Mouse (Mus musculus) hindbrain, postnatal 0 days (tissue): ENCODE data around the gene Foxp1. TPM values are rescaled to one million over a fixed set of nuclear protein-coding genes. Genes with fewer than 3 reads are reported as not detected.
A peak's percentile ranks its signal among the peaks of the same experiment; 100 is the strongest.

ENCODE experiments used
- ATAC-seq: fragments of 200-750 bp; cut with Nextera tagmentation; 2 replicates; pipeline ENCODE4 v1.8.0; 2017; ENCODE audit warnings: mild to moderate bottlenecking, moderate TSS enrichment, moderate library complexity
- DNase-seq: peaks from one replicate; pipeline ENCODE4 v3.0.0-alpha.2; 2015; ENCODE audit warnings: low spot score
- H3K27ac ChIP-seq: fragments of 300-500 bp; sonication (generic); 2 replicates; pipeline ENCODE4 v1.5.1; 2014; ENCODE audit warnings: mild to moderate bottlenecking
- H3K27me3 ChIP-seq: fragments of 300-500 bp; sonication (generic); 2 replicates; pipeline ENCODE4 v1.6.1; 2014; ENCODE audit warnings: low read length, mixed read lengths; ENCODE audit not compliant: insufficient read depth
- H3K36me3 ChIP-seq: fragments of 300-500 bp; sonication (generic); 2 replicates; pipeline ENCODE4 v1.6.1; 2014; ENCODE audit warnings: low read length, mixed read lengths; ENCODE audit not compliant: insufficient read depth
- H3K4me1 ChIP-seq: fragments of 300-500 bp; sonication (generic); 2 replicates; pipeline ENCODE4 v1.6.1; 2014; ENCODE audit warnings: antibody characterized with exemption, low read length, mixed read lengths; ENCODE audit not compliant: insufficient read depth
- H3K4me2 ChIP-seq: fragments of 300-500 bp; sonication (generic); 2 replicates; pipeline ENCODE4 v1.6.1; 2014; ENCODE audit warnings: low read depth, mild to moderate bottlenecking, low read length, moderate library complexity, mixed read lengths
- H3K4me3 ChIP-seq: fragments of 300-500 bp; sonication (generic); 2 replicates; pipeline ENCODE4 v1.5.1; 2014; ENCODE audit warnings: low read length
- H3K9ac ChIP-seq: fragments of 300-500 bp; sonication (generic); replicated peaks from 2 replicates; pipeline ENCODE4 v1.6.1; 2014; ENCODE audit warnings: mild to moderate bottlenecking, low read length, moderate library complexity, mixed read lengths
- H3K9me3 ChIP-seq: fragments of 300-500 bp; sonication (generic); 2 replicates; pipeline ENCODE4 v1.6.1; 2016; ENCODE audit warnings: low read length, mixed read lengths
- CTCF ChIP-seq: IDR thresholded peaks from 2 replicates; pipeline ENCODE4 v1.5.1; 2016; ENCODE audit warnings: antibody characterized with exemption, control low read depth, low read depth
- WGBS: fragments of 180-500 bp; shearing (Covaris S2); extraction: QIAGEN DNeasy Blood & Tissue Kit; methylation state at CpG from one replicate; pipeline ENCODE4 v1.1.7; 2014; 5-methylcytosine and 5-hydroxymethylcytosine counted together
- polyA plus RNA-seq: library from polyadenylated mRNA; unstranded; fragments of >200 nt; fragmentation: Nextera tagmentation; extraction: Ambion mirVana; gene quantifications from 2 replicates; pipeline ENCODE4 v1.2.1, GENCODE M21; 2015
- total RNA-seq: library from RNA; depleted of rRNA; stranded (reverse); fragments of >200 nt; gene quantifications from 2 replicates; pipeline ENCODE4 v1.2.3, GENCODE M21; 2014

Gene Foxp1
- total and polyA plus RNA-seq, 2 experiments from 2014 or later, result 53.6 to 54.8 TPM

GRCm38 (mm10) chr6:99252816-99253215, 269.7 kb downstream of the Foxp1 start:
- H3K27ac ChIP-seq, result no peak overlapping the region
- H3K4me3 ChIP-seq, result no peak overlapping the region
- H3K27me3 ChIP-seq, result no peaks in the 10 kb centered on the region
- DNase-seq (no peak), ATAC-seq (no peak)
- no peak for TF ChIP-seq CTCF
- no peaks in the 10 kb centered on the region for H3K4me1 ChIP-seq
- H3K4me2 ChIP-seq, result no peak overlapping the region
- no peak overlapping the region for H3K9ac ChIP-seq
- H3K9me3 ChIP-seq, result no peaks in the 10 kb centered on the region
- H3K36me3 ChIP-seq, result no peaks in the 10 kb centered on the region
- WGBS, result 80% methylated on average over 5 of the region's 5 CpGs

DNA sequence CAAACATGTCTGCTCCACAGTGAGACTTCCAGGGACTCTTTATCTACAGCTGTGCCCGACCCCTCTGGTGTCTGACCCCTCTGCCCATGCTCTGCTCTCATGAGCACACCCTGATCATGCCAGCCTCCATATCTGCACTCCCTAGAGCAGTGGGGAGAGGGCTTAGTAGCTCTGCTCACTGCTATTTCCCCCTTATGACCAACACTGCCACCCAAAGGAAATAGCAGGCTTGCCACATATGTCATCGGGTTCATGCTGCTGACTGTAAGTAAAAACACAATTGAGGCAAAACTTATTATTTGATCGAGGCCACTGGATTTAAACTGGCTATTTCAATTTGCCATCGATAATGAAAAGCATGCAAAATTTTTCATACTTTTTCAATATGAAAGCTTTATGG, 270.6 kb downstream of the Foxp1 start:
- Histone ChIP-seq H3K36me3 (no peaks in the 10 kb centered on the region), H3K27ac (no peak overlapping the region), H3K9ac (no peak overlapping the region), H3K4me2 (no peak overlapping the region), H3K27me3 (no peaks in the 10 kb centered on the region), H3K4me1 (no peaks in the 10 kb centered on the region), H3K9me3 (no peaks in the 10 kb centered on the region), H3K4me3 (no peak overlapping the region)
- DNase-seq (no peak), ATAC-seq (no peak)
- peak; percentile 39 for TF ChIP-seq CTCF
- 96% methylated on average over 4 of the region's 4 CpGs for WGBS

DNA sequence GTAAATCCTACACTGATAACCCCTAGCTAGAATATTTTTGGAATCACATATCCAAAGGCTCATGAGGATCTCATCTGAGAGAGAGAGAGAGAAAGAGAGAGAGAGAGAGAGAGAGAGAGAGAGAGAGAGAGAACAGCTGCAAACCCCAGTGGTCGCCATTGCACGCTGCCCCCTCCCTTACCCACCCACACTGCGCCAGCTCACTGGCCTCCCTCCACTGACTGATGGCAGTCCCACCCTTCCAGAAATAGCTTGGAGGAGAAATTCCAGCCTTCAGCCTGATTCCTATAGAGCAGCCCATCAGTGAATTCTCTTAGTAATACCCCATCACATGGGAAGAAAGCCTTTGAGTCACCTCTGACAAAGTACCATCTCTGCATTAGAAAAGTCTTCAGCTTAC, 271.3 kb downstream of the Foxp1 start:
- no peak for DNase-seq
- Histone ChIP-seq H3K4me2 (no peak overlapping the region), H3K4me1 (no peaks in the 10 kb centered on the region), H3K27ac (no peak overlapping the region), H3K9me3 (no peaks in the 10 kb centered on the region), H3K9ac (no peak overlapping the region), H3K27me3 (no peaks in the 10 kb centered on the region), H3K4me3 (no peak overlapping the region), H3K36me3 (no peaks in the 10 kb centered on the region)
- WGBS, result 96% methylated on average over 3 of the region's 3 CpGs
- no peak for ATAC-seq
- TF ChIP-seq CTCF, result no peak

DNA sequence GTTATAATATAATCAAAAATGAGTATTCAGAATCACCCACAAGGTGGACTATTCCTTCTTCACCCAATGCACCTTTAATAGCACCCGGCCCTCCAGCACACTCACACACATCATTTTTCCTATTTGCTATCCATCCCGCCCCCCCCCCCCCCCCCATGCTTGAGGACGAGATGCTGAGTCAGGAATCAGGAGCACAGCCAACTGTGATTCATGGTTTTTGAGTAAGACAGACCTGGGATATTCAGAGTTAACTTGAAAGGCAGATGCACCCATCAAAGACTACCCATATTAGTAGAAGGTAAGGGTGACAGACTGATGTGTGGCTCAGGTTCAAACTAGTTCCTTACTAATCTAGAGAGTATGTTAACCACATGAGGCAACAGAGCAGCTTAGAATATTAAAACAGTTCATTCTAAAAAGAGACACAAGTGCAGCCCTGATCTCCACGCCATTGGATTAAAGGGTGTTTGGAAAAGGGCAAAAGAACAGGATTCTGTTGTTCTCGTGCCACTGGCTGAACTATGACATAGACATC, 273.0 kb downstream of the Foxp1 start:
- H3K4me2 ChIP-seq, result no peak overlapping the region
- H3K36me3 ChIP-seq, result no peaks in the 10 kb centered on the region
- TF ChIP-seq CTCF, result no peak
- no peaks in the 10 kb centered on the region for H3K27me3 ChIP-seq
- H3K9me3 ChIP-seq, result no peaks in the 10 kb centered on the region
- H3K9ac ChIP-seq, result no peak overlapping the region
- DNase-seq, result no peak
- ATAC-seq, result no peak
- no peak overlapping the region for H3K4me3 ChIP-seq
- no peak overlapping the region for H3K27ac ChIP-seq
- no peaks in the 10 kb centered on the region for H3K4me1 ChIP-seq
- 71% methylated on average over 5 of the region's 5 CpGs for WGBS

GRCm38 (mm10) chr6:99248396-99248795, 274.1 kb downstream of the Foxp1 start:
- DNase-seq, result no peak
- no peaks in the 10 kb centered on the region for H3K36me3 ChIP-seq
- no peak for ATAC-seq
- H3K9ac ChIP-seq, result no peak overlapping the region
- H3K4me1 ChIP-seq, result no peaks in the 10 kb centered on the region
- WGBS, result 89% methylated on average over 8 of the region's 8 CpGs
- no peak overlapping the region for H3K4me3 ChIP-seq
- H3K27me3 ChIP-seq, result no peaks in the 10 kb centered on the region
- TF ChIP-seq CTCF, result no peak
- H3K4me2 ChIP-seq, result no peak overlapping the region
- H3K9me3 ChIP-seq, result no peaks in the 10 kb centered on the region
- H3K27ac ChIP-seq, result no peak overlapping the region

DNA sequence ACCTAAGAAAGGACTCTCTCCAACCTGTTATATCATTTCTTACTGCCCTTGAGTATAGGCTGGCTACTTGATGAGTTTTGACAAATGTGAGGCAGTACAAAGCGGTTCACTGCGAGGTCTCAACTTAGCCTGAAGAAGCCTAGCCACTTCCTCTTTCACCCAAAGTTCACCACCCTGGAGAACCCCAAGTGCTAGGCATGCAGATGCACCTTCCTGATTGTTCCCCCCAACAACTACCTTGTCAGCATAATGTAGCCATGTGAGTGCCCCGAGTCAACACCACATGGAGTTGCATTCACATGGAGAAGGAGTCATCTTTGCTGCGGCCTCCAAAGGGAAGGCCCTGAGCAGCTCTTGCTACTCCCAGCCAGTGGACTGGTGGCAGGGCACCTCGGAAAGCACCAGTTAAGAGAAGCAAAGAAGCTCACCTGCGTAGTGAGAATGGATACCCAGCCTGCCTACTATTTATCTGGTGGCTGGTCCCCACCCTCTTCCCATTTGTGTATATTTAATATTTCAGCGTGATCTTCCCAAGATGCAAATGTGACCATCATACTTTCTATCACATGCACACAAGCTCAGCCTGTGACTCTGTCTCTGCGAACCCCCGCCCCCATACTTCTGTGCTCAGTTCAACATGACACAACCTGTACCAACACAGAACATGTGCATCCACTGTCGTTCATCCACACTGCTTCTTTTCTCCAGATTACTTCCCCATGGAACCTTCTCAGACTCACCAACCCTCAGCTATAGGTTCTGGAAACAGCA, 280.7 kb downstream of the Foxp1 start:
- no peaks in the 10 kb centered on the region for H3K4me1 ChIP-seq
- H3K27me3 ChIP-seq, result no peaks in the 10 kb centered on the region
- H3K27ac ChIP-seq, result no peak overlapping the region
- no peak overlapping the region for H3K4me2 ChIP-seq
- no peak overlapping the region for H3K9ac ChIP-seq
- H3K4me3 ChIP-seq, result no peak overlapping the region
- ATAC-seq (no peak), DNase-seq (no peak)
- no peak for TF ChIP-seq CTCF
- 95% methylated on average over 10 of the region's 10 CpGs for WGBS
- no peaks in the 10 kb centered on the region for H3K36me3 ChIP-seq
- H3K9me3 ChIP-seq, result no peaks in the 10 kb centered on the region

- no peak for TF ChIP-seq CTCF
- no peak for DNase-seq
- Histone ChIP-seq H3K27ac (no peak overlapping the region), H3K4me1 (no peaks in the 10 kb centered on the region), H3K27me3 (no peaks in the 10 kb centered on the region), H3K36me3 (no peaks in the 10 kb centered on the region), H3K9ac (no peak overlapping the region), H3K4me3 (no peak overlapping the region), H3K9me3 (no peaks in the 10 kb centered on the region), H3K4me2 (no peak overlapping the region)
- no peak for ATAC-seq
Measured at GRCm38 (mm10) chr6:99240764-99241163, 281.8 kb downstream of the Foxp1 start.
